Mouse (Mus musculus): Measurements from ENCODE around the gene Coq7. TPM values are rescaled to one million over a fixed set of nuclear protein-coding genes. Genes with fewer than 3 reads are reported as not detected.

The Coq7 gene
- polyA plus RNA-seq, 1 experiment: 23.7 TPM

GRCm38 (mm10) chr7:118522077-118522476 lies 11.1 kb downstream of the Coq7 start:
- no peaks in the 10 kb centered on the region for H3K27me3 ChIP-seq (ENCODE audit: control insufficient read depth, insufficient read depth, low read length)
- no peak for TF ChIP-seq CTCF (IDR thresholded peaks at IDR 0.05; ENCODE audit: control insufficient read depth, insufficient read depth, insufficient replicate concordance, low read depth, low read length)
- TF ChIP-seq POLR2A (IDR thresholded peaks at IDR 0.05; ENCODE audit: control insufficient read depth, low read depth, low read length): no peak
- H3K36me3 ChIP-seq (ENCODE audit: control insufficient read depth, insufficient read depth, low read length): no peaks in the 10 kb centered on the region
- H3K27ac ChIP-seq (ENCODE audit: control insufficient read depth, insufficient read depth, low read depth, low read length): no peak overlapping the region
- H3K4me3 ChIP-seq (ENCODE audit: control insufficient read depth, low read depth, low read length): no peak overlapping the region
- H3K4me1 ChIP-seq (ENCODE audit: control insufficient read depth, insufficient read depth, low read length): no peaks in the 10 kb centered on the region

- Histone ChIP-seq H3K27me3 (ENCODE audit: control insufficient read depth, insufficient read depth, low read length) (no peaks in the 10 kb centered on the region), H3K4me3 (ENCODE audit: control insufficient read depth, low read depth, low read length) (no peak overlapping the region), H3K4me1 (ENCODE audit: control insufficient read depth, insufficient read depth, low read length) (no peaks in the 10 kb centered on the region), H3K27ac (ENCODE audit: control insufficient read depth, insufficient read depth, low read depth, low read length) (no peak overlapping the region), H3K36me3 (ENCODE audit: control insufficient read depth, insufficient read depth, low read length) (no peaks in the 10 kb centered on the region)
- TF ChIP-seq CTCF (IDR thresholded peaks at IDR 0.05; ENCODE audit: control insufficient read depth, insufficient read depth, insufficient replicate concordance, low read depth, low read length) (no peak), POLR2A (IDR thresholded peaks at IDR 0.05; ENCODE audit: control insufficient read depth, low read depth, low read length) (no peak)
These were observed 13.5 kb downstream of the Coq7 start for GRCm38 (mm10) chr7:118519661-118520060.

GRCm38 (mm10) chr7:118518687-118519086 lies 14.5 kb downstream of the Coq7 start:
- H3K36me3 ChIP-seq (ENCODE audit: control insufficient read depth, insufficient read depth, low read length): no peaks in the 10 kb centered on the region
- H3K27ac ChIP-seq (ENCODE audit: control insufficient read depth, insufficient read depth, low read depth, low read length): no peak overlapping the region
- TF ChIP-seq CTCF (IDR thresholded peaks at IDR 0.05; ENCODE audit: control insufficient read depth, insufficient read depth, insufficient replicate concordance, low read depth, low read length) (peak; percentile 56; the same call in 1 of the 2 replicates), POLR2A (IDR thresholded peaks at IDR 0.05; ENCODE audit: control insufficient read depth, low read depth, low read length) (no peak)
- no peaks in the 10 kb centered on the region for H3K4me1 ChIP-seq (ENCODE audit: control insufficient read depth, insufficient read depth, low read length)
- no peaks in the 10 kb centered on the region for H3K27me3 ChIP-seq (ENCODE audit: control insufficient read depth, insufficient read depth, low read length)
- H3K4me3 ChIP-seq (ENCODE audit: control insufficient read depth, low read depth, low read length): no peak overlapping the region

- no peaks in the 10 kb centered on the region for H3K4me1 ChIP-seq (ENCODE audit: control insufficient read depth, insufficient read depth, low read length)
- TF ChIP-seq CTCF (IDR thresholded peaks at IDR 0.05; ENCODE audit: control insufficient read depth, insufficient read depth, insufficient replicate concordance, low read depth, low read length) (peak; percentile 40; the same call in 1 of the 2 replicates), POLR2A (IDR thresholded peaks at IDR 0.05; ENCODE audit: control insufficient read depth, low read depth, low read length) (no peak)
- H3K36me3 ChIP-seq (ENCODE audit: control insufficient read depth, insufficient read depth, low read length): no peaks in the 10 kb centered on the region
- no peak overlapping the region for H3K27ac ChIP-seq (ENCODE audit: control insufficient read depth, insufficient read depth, low read depth, low read length)
- H3K27me3 ChIP-seq (ENCODE audit: control insufficient read depth, insufficient read depth, low read length): no peaks in the 10 kb centered on the region
- no peak overlapping the region for H3K4me3 ChIP-seq (ENCODE audit: control insufficient read depth, low read depth, low read length)
These were observed 15.3 kb downstream of the Coq7 start for GRCm38 (mm10) chr7:118517819-118518218.

GRCm38 (mm10) chr7:118508556-118508955 lies 24.6 kb downstream of the Coq7 start:
- Histone ChIP-seq H3K4me1 (ENCODE audit: control insufficient read depth, insufficient read depth, low read length) (no peaks in the 10 kb centered on the region), H3K4me3 (ENCODE audit: control insufficient read depth, low read depth, low read length) (no peak overlapping the region), H3K36me3 (ENCODE audit: control insufficient read depth, insufficient read depth, low read length) (no peaks in the 10 kb centered on the region), H3K27ac (ENCODE audit: control insufficient read depth, insufficient read depth, low read depth, low read length) (no peak overlapping the region), H3K27me3 (ENCODE audit: control insufficient read depth, insufficient read depth, low read length) (no peaks in the 10 kb centered on the region)
- TF ChIP-seq POLR2A (IDR thresholded peaks at IDR 0.05; ENCODE audit: control insufficient read depth, low read depth, low read length) (no peak), CTCF (IDR thresholded peaks at IDR 0.05; ENCODE audit: control insufficient read depth, insufficient read depth, insufficient replicate concordance, low read depth, low read length) (no peak)

- no peak for TF ChIP-seq POLR2A (IDR thresholded peaks at IDR 0.05; ENCODE audit: control insufficient read depth, low read depth, low read length)
- TF ChIP-seq CTCF (IDR thresholded peaks at IDR 0.05; ENCODE audit: control insufficient read depth, insufficient read depth, insufficient replicate concordance, low read depth, low read length): no peak
- no peaks in the 10 kb centered on the region for H3K27me3 ChIP-seq (ENCODE audit: control insufficient read depth, insufficient read depth, low read length)
- H3K4me1 ChIP-seq (ENCODE audit: control insufficient read depth, insufficient read depth, low read length): peaks cover 7% of the 10 kb centered on the region
- H3K36me3 ChIP-seq (ENCODE audit: control insufficient read depth, insufficient read depth, low read length): no peaks in the 10 kb centered on the region
- no peak overlapping the region for H3K4me3 ChIP-seq (ENCODE audit: control insufficient read depth, low read depth, low read length)
- H3K27ac ChIP-seq (ENCODE audit: control insufficient read depth, insufficient read depth, low read depth, low read length): no peak overlapping the region
These were observed 29.3 kb downstream of the Coq7 start for GRCm38 (mm10) chr7:118503844-118504243.

- Histone ChIP-seq H3K4me3 (ENCODE audit: control insufficient read depth, low read depth, low read length) (no peak overlapping the region), H3K4me1 (ENCODE audit: control insufficient read depth, insufficient read depth, low read length) (peaks cover 7% of the 10 kb centered on the region), H3K36me3 (ENCODE audit: control insufficient read depth, insufficient read depth, low read length) (no peaks in the 10 kb centered on the region), H3K27me3 (ENCODE audit: control insufficient read depth, insufficient read depth, low read length) (no peaks in the 10 kb centered on the region), H3K27ac (ENCODE audit: control insufficient read depth, insufficient read depth, low read depth, low read length) (no peak overlapping the region)
- no peak for TF ChIP-seq POLR2A (IDR thresholded peaks at IDR 0.05; ENCODE audit: control insufficient read depth, low read depth, low read length)
- no peak for TF ChIP-seq CTCF (IDR thresholded peaks at IDR 0.05; ENCODE audit: control insufficient read depth, insufficient read depth, insufficient replicate concordance, low read depth, low read length)
These were observed 30.8 kb downstream of the Coq7 start for GRCm38 (mm10) chr7:118502333-118502732.

All from testis, adult 2 months (tissue).